Mouse (Mus musculus) C2C12 (cell line): Measurements from ENCODE around the gene Olfr1181. TPM values are rescaled to one million over a fixed set of nuclear protein-coding genes. Genes with fewer than 3 reads are reported as not detected.
"Not testable (repeated sequence)": the region's sequence is repeated elsewhere in the genome, so short reads cannot be mapped to it uniquely, and the experiment has no call there.

Experiments used
- H3K27me3 ChIP-seq: one replicate; pipeline ENCODE4 v1.6.1; 2011; ENCODE audit not compliant: control insufficient read depth, insufficient read depth, insufficient read length
- H3K36me3 ChIP-seq: one replicate; pipeline ENCODE4 v1.6.1; 2011; ENCODE audit not compliant: control insufficient read depth, insufficient read depth
- H3K4me3 ChIP-seq: one replicate; pipeline ENCODE4 v1.5.1; 2011; ENCODE audit warnings: mild to moderate bottlenecking, control low read depth; ENCODE audit not compliant: poor library complexity, insufficient read depth, severe bottlenecking
- H3K79me2 ChIP-seq: one replicate; pipeline ENCODE4 v1.6.1; 2011; ENCODE audit not compliant: control insufficient read depth, insufficient read depth
- H3K79me3 ChIP-seq: one replicate; pipeline ENCODE4 v1.6.1; 2011; ENCODE audit warnings: low read depth, control low read depth
- H3ac ChIP-seq: one replicate; pipeline ENCODE3; 2011; ENCODE audit warnings: low read depth; ENCODE audit not compliant: control insufficient read depth, insufficient read length
- CEBPB ChIP-seq: IDR thresholded peaks from one replicate; pipeline ENCODE4 v1.6.1; 2011; ENCODE audit warnings: low read depth, mild to moderate bottlenecking, control low read depth, moderate library complexity
- CTCF ChIP-seq: IDR thresholded peaks from one replicate; pipeline ENCODE4 v1.5.1; 2011; ENCODE audit not compliant: control insufficient read depth, insufficient read depth, insufficient read length
- FOSL1 ChIP-seq: IDR thresholded peaks from one replicate; pipeline ENCODE4 v1.8.0; 2011; ENCODE audit warnings: mild to moderate bottlenecking, low read length; ENCODE audit not compliant: poor library complexity, insufficient read depth, severe bottlenecking
- MAX ChIP-seq: IDR thresholded peaks from one replicate; pipeline ENCODE4 v1.6.1; 2011; ENCODE audit warnings: mild to moderate bottlenecking, control low read depth
- MYOD1 ChIP-seq: IDR thresholded peaks from one replicate; pipeline ENCODE4 v1.6.1; 2011; ENCODE audit warnings: low read depth; ENCODE audit not compliant: control insufficient read depth, insufficient read length
- MYOG ChIP-seq: IDR thresholded peaks from one replicate; pipeline ENCODE4 v1.6.1; 2011; ENCODE audit not compliant: control insufficient read depth, insufficient read length; ENCODE audit errors: extremely low read depth
- USF1 ChIP-seq: IDR thresholded peaks from one replicate; pipeline ENCODE4 v1.6.1; 2011; ENCODE audit warnings: low read depth, mild to moderate bottlenecking, control low read depth, moderate library complexity
- long read RNA-seq, 2 experiments: library from polyadenylated mRNA; unstranded; transcript quantifications; one replicate each; pipeline ENCODE4 v2.0.0; 2019 to 2020
- polyA plus RNA-seq: library from polyadenylated mRNA; unstranded; fragments of >200 nt; fragmentation: generic; extraction: Trizol; gene quantifications from one replicate; pipeline ENCODE4 v1.2.1, GENCODE M21; 2012; ENCODE audit warnings: missing spikeins

Olfr1181 gene
- not detected for polyA plus RNA-seq
- long read RNA-seq, experiment 1, result 0 reads
- long read RNA-seq, experiment 2, result 0 reads

DNA sequence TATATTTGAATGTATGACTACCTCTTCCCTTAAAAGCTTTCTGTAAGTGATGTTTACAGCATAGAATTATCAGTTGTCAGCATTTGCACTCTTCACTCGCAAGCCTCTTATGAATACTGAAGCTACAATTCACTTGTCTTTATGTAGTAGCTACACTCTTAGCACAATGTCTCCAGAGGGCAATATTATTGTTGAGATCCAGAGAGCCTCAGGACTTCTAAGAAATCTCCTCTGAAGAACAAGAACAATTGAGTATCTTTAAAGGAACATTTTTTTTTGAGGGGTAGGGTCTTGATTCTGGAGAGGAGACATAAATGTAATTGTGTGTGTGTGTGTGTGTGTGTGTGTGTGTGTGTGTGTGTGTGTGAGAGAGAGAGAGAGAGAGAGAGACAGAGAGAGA lies at the start of gene Olfr1181:
Gene Olfr1181 (minus strand): TSS at position 101 of the 400 bp plus-strand sequence.
- no peaks in the 10 kb centered on the region for H3K79me2 ChIP-seq

DNA sequence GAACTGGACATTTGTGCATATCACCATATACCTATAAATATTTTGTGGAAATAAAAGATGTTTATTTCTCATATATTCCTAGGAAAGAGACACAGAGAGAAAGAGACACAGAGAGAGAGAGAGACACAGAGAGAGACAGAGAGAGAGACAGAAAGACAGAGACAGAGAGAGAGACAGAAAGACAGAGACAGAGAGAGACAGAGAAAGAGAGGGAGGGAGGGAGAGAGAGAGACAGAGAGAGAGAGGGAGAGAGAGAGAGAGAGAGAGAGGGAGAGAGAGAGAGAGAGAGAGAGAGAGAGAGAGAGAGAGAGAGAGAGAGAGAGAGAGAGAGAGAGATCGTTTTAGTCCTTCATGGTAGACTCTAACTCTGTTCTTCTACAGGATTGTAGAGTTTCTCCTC lies 28.6 kb upstream of the Olfr1181 start, which contains the start of gene Olfr1183:
Gene Olfr1183 (plus strand): TSS at position 301 of the 400 bp plus-strand sequence.
- not testable (repeated sequence) for H3K79me3 ChIP-seq, H3K4me3 ChIP-seq, H3K36me3 ChIP-seq, H3K79me2 ChIP-seq, H3K27me3 ChIP-seq, H3ac ChIP-seq

More for the DNA sequence above, at the start of gene Olfr1181:
- no peak for TF ChIP-seq USF1
- TF ChIP-seq CEBPB, result no peak
- TF ChIP-seq MAX, result no peak
- no peak for TF ChIP-seq MYOD1
- TF ChIP-seq CTCF, result no peak
- TF ChIP-seq FOSL1, result no peak
- no peak for TF ChIP-seq MYOG
- no peak within 1 kb of the TSS for H3ac ChIP-seq
- no peaks in the 10 kb centered on the region for H3K27me3 ChIP-seq
- H3K79me3 ChIP-seq, result no peaks in the 10 kb centered on the region
- H3K4me3 ChIP-seq, result no peak within 1 kb of the TSS
- H3K36me3 ChIP-seq, result no peaks in the 10 kb centered on the region

DNA sequence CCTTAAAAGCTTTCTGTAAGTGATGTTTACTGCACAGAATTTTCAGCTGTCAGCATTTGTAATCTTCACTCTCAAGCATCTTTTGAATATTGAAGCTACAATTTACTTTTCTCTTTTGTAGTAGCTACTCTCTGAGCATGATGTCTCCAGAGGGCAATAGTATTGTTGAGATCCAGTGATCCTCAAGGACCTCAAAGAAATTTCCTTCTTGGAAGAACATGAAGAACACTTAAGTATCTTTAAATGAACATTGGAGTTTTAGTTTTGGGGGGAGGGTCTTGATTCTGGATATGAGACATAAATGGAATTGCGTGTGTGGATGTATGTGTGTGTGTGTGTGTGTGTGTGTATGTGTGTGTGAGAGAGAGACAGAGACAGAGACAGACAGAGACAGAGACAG lies 23.1 kb upstream of the Olfr1181 start, which contains the start of gene Gm13757:
Gene Gm13757 (minus strand): TSS at position 101 of the 400 bp plus-strand sequence.
- H3K79me2 ChIP-seq, result no peaks in the 10 kb centered on the region
- H3K27me3 ChIP-seq, result no peaks in the 10 kb centered on the region
- H3ac ChIP-seq, result no peak within 1 kb of the TSS
- H3K36me3 ChIP-seq, result no peaks in the 10 kb centered on the region
- H3K79me3 ChIP-seq, result no peaks in the 10 kb centered on the region
- no peak within 1 kb of the TSS for H3K4me3 ChIP-seq
- TF ChIP-seq USF1, result no peak
- TF ChIP-seq CEBPB, result no peak

DNA sequence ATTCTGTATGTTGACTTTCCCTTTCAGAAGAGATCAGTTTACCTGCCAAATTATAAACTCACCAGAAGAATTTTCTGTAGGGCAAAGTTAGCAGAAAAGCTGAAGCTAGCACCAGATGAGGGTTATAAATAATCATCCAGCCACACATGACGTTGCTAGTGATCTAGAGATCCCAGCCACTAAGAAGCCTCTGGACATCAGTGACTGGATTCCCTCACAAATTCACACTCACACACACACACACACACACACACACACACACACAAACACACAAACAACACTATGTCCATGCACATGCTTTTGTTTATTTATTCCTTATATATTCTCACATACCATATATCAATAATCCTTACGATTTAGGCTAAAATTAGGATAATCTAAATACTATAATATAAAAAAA lies 6.9 kb downstream of the Olfr1181 start, which contains the start of gene Olfr1180:
Gene Olfr1180 (minus strand): TSS at position 101 of the 400 bp plus-strand sequence.
- TF ChIP-seq MAX (no peak), MYOD1 (no peak), FOSL1 (no peak), CTCF (no peak), MYOG (no peak), USF1 (no peak), CEBPB (no peak)
- no peaks in the 10 kb centered on the region for H3K79me3 ChIP-seq
- H3K36me3 ChIP-seq, result no peaks in the 10 kb centered on the region

DNA sequence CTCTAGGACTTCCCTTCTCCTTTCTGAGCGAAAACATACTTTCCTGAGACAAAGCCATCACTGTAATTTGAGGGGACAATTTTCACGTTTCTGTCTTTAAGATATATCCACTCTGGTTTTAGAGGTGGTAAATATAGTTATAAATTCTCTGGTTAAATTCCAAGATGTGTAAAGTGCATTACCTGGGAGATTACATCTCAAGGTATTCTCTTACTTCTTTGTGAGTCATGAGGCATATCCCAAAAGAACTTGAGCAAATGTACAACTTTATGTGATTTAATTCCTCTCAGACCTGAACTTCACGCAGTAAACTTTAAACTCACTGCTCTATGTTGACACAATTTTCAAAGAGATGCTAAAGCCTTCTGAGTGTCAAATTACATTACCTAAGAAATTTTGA lies 19.6 kb downstream of the Olfr1181 start, which contains the start of gene Olfr1179:
Gene Olfr1179 (minus strand): TSS at position 101 of the 400 bp plus-strand sequence.
- Histone ChIP-seq H3ac (no peak within 1 kb of the TSS), H3K79me3 (no peaks in the 10 kb centered on the region), H3K36me3 (no peaks in the 10 kb centered on the region), H3K4me3 (no peak within 1 kb of the TSS), H3K27me3 (no peaks in the 10 kb centered on the region), H3K79me2 (no peaks in the 10 kb centered on the region)
- no peak for TF ChIP-seq CEBPB
- TF ChIP-seq MAX, result no peak
- no peak for TF ChIP-seq MYOG
- TF ChIP-seq CTCF, result no peak

More for the DNA sequence above, 6.9 kb downstream of the Olfr1181 start, which contains the start of gene Olfr1180:
- Histone ChIP-seq H3ac (no peak within 1 kb of the TSS), H3K4me3 (no peak within 1 kb of the TSS), H3K79me2 (no peaks in the 10 kb centered on the region), H3K27me3 (no peaks in the 10 kb centered on the region)

DNA sequence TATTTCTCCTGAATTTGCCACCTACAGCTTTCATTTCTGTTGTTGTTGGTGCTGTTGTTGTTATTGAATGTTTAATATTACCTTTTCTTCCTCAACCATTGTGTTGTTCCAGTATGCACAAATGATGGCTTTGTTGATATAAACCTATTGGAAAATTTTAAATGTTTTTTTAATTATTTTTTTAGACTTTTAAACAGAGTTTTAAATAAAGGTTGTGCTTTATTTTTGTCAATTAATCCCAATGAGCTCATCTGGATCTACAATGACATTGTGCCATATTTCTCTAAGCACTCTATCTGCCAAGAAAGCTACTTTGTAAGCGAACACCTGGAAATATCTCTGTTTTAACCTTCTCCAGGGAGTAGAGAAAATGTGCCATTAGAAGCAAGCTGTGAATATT lies 39.2 kb downstream of the Olfr1181 start, which contains the start of gene Olfr1178:
Gene Olfr1178 (plus strand): TSS at position 301 of the 400 bp plus-strand sequence.
- H3K79me3 ChIP-seq, result no peaks in the 10 kb centered on the region
- TF ChIP-seq MYOD1, result no peak
- TF ChIP-seq USF1, result no peak
- no peak for TF ChIP-seq CTCF
- TF ChIP-seq CEBPB, result no peak
- TF ChIP-seq MAX, result no peak
- TF ChIP-seq FOSL1, result no peak
- TF ChIP-seq MYOG, result no peak
- H3K27me3 ChIP-seq, result no peaks in the 10 kb centered on the region
- no peaks in the 10 kb centered on the region for H3K36me3 ChIP-seq
- H3K4me3 ChIP-seq, result no peak within 1 kb of the TSS
- no peak within 1 kb of the TSS for H3ac ChIP-seq
- no peaks in the 10 kb centered on the region for H3K79me2 ChIP-seq

Other genes with a start within 250 kb of the Olfr1181 start
- gene Olfr1168, start 244.3 kb downstream of the Olfr1181 start, polyA plus RNA-seq, result not detected
- not detected for gene Olfr1170, start 197.8 kb downstream of the Olfr1181 start, polyA plus RNA-seq
- not detected for gene Olfr1173, start 146.3 kb downstream of the Olfr1181 start, polyA plus RNA-seq
- gene Olfr1174-ps, start 111.0 kb downstream of the Olfr1181 start, polyA plus RNA-seq, result not detected
- gene Olfr1175-ps, start 99.0 kb downstream of the Olfr1181 start, polyA plus RNA-seq, result not detected
- gene Olfr1176, start 89.5 kb downstream of the Olfr1181 start, polyA plus RNA-seq, result not detected
- gene Olfr1177-ps, start 79.7 kb downstream of the Olfr1181 start, polyA plus RNA-seq, result not detected
- not detected for gene Olfr1178, start 39.1 kb downstream of the Olfr1181 start, polyA plus RNA-seq
- not detected for gene Olfr1179, start 19.7 kb downstream of the Olfr1181 start, polyA plus RNA-seq
- not detected for gene Olfr1180, start 7.0 kb downstream of the Olfr1181 start, polyA plus RNA-seq
- not detected for gene Gm13757, start 23.0 kb upstream of the Olfr1181 start, polyA plus RNA-seq
- gene Olfr1183, start 28.7 kb upstream of the Olfr1181 start, polyA plus RNA-seq, result not detected
- gene Olfr1184, start 57.4 kb upstream of the Olfr1181 start, polyA plus RNA-seq, result not detected
- gene Olfr1185-ps1, start 67.1 kb upstream of the Olfr1181 start, polyA plus RNA-seq, result not detected
- gene Olfr1186, start 92.4 kb upstream of the Olfr1181 start, polyA plus RNA-seq, result not detected
- not detected for gene Olfr1188, start 130.8 kb upstream of the Olfr1181 start, polyA plus RNA-seq
- gene Olfr1189, start 160.3 kb upstream of the Olfr1181 start, polyA plus RNA-seq, result not detected
- gene Olfr1191-ps1, start 214.4 kb upstream of the Olfr1181 start, polyA plus RNA-seq, result not detected
- not detected for gene Olfr1192-ps1, start 222.3 kb upstream of the Olfr1181 start, polyA plus RNA-seq
- gene Olfr1193, start 249.5 kb upstream of the Olfr1181 start, polyA plus RNA-seq, result not detected